Mouse (Mus musculus): Measurements from ENCODE around the gene Adam19. TPM values are rescaled to one million over a fixed set of nuclear protein-coding genes. Genes with fewer than 3 reads are reported as not detected.
"Not testable (repeated sequence)": the region's sequence is repeated elsewhere in the genome, so short reads cannot be mapped to it uniquely, and the experiment has no call there.

Gene Adam19
- total and polyA plus RNA-seq, 3 experiments: 3.0 to 9.0 (median 4.5) TPM

- in situ Hi-C loops (cut with MboI; ENCODE audit: low pct_ligation_motif_present, low pct_unique_long_range_greater_than_20kb, low sequenced_read_pairs) (no loop called here), dilution Hi-C loops (cut with MboI; ENCODE audit: extremely low pct_ligation_motif_present, extremely low pct_unique_long_range_greater_than_20kb, low sequenced_read_pairs) (no loop called here)
- no peak overlapping the region for H3K4me3 ChIP-seq (replicated peaks in 1 of 3; ENCODE audit: low read depth in 2 of 3, low read length in 2 of 3, poor library complexity in 1 of 3)
- no peak for DNase-seq (ENCODE audit: extremely low read depth)
- no peaks in the 10 kb centered on the region for H3K79me2 ChIP-seq (replicated peaks; ENCODE audit: control insufficient read depth, extremely low read depth, insufficient read depth, poor library complexity, severe bottlenecking)
- H3K9ac ChIP-seq (ENCODE audit: insufficient read depth, low read depth): no peak overlapping the region
- H3K4me2 ChIP-seq (ENCODE audit: insufficient read depth, low read depth, poor library complexity, severe bottlenecking): no peak overlapping the region
- no peaks in the 10 kb centered on the region for H3K9me3 ChIP-seq (replicated peaks; ENCODE audit: low read length)
- H3K27me3 ChIP-seq (replicated peaks): no peaks in the 10 kb centered on the region
- no peak for TF ChIP-seq EP300 (IDR thresholded peaks at IDR 0.05; ENCODE audit: low read length)
- no peak for TF ChIP-seq ZKSCAN1 (IDR thresholded peaks at IDR 0.05; ENCODE audit: borderline replicate concordance, low read depth, low read length)
- TF ChIP-seq ZC3H11A (IDR thresholded peaks at IDR 0.05; ENCODE audit: low read depth, low read length): no peak
- TF ChIP-seq NRF1 (IDR thresholded peaks at IDR 0.05; ENCODE audit: low read depth, low read length): no peak
- TF ChIP-seq MEF2A (IDR thresholded peaks at IDR 0.05; ENCODE audit: borderline replicate concordance, low read depth, low read length): no peak
- TF ChIP-seq USF1 (IDR thresholded peaks at IDR 0.05; ENCODE audit: low read depth, low read length): no peak
- TF ChIP-seq NELFE (IDR thresholded peaks at IDR 0.05; ENCODE audit: low read depth, low read length): no peak
- TF ChIP-seq BHLHE40 (IDR thresholded peaks at IDR 0.05; ENCODE audit: low read depth, low read length): no peak
- no peak for TF ChIP-seq JUND (conservative IDR thresholded peaks at IDR 0.05; ENCODE audit: low read depth, low read length)
- TF ChIP-seq GABPA (IDR thresholded peaks at IDR 0.05; ENCODE audit: insufficient replicate concordance, low read depth, low read length): no peak
- TF ChIP-seq TBP (conservative IDR thresholded peaks at IDR 0.05; ENCODE audit: low read depth, low read length): no peak
- TF ChIP-seq ZMIZ1 (IDR thresholded peaks at IDR 0.05; ENCODE audit: low read depth, low read length): no peak
- TF ChIP-seq E2F4 (IDR thresholded peaks at IDR 0.05; ENCODE audit: insufficient replicate concordance, low read depth, low read length): no peak
- no peak for TF ChIP-seq HCFC1 (IDR thresholded peaks at IDR 0.05; ENCODE audit: low read depth, low read length)
- TF ChIP-seq ZNF384 (IDR thresholded peaks at IDR 0.05; ENCODE audit: low read depth, low read length): no peak
- TF ChIP-seq POLR2A (IDR thresholded peaks at IDR 0.05; ENCODE audit: low read depth, low read length): no peak
- TF ChIP-seq MXI1 (IDR thresholded peaks at IDR 0.05; ENCODE audit: low read depth, low read length): no peak
- H3K27ac ChIP-seq (ENCODE audit: insufficient read depth, low read depth): no peak overlapping the region
- H3K4me1 ChIP-seq (ENCODE audit: control insufficient read depth in 1 of 2, insufficient read depth in 2 of 2): no peaks in the 10 kb centered on the region
- no peaks in the 10 kb centered on the region for H3K36me3 ChIP-seq (replicated peaks in 1 of 2; ENCODE audit: control insufficient read depth in 1 of 2, insufficient read depth in 1 of 2, low read length in 1 of 2)
These were observed 121.7 kb downstream of the Adam19 start for GRCm38 (mm10) chr11:46177246-46178043.

GRCm38 (mm10) chr11:46182031-46182430, 126.2 kb downstream of the Adam19 start:
- H3K4me3 ChIP-seq (replicated peaks in 1 of 3; ENCODE audit: low read depth in 2 of 3, low read length in 2 of 3, poor library complexity in 1 of 3); DNase-seq (ENCODE audit: extremely low read depth); H3K27me3 ChIP-seq (replicated peaks); H3K9ac ChIP-seq (ENCODE audit: insufficient read depth, low read depth); H3K27ac ChIP-seq (ENCODE audit: insufficient read depth, low read depth); dilution Hi-C loops (cut with MboI; ENCODE audit: extremely low pct_ligation_motif_present, extremely low pct_unique_long_range_greater_than_20kb, low sequenced_read_pairs); in situ Hi-C loops (cut with MboI; ENCODE audit: low pct_ligation_motif_present, low pct_unique_long_range_greater_than_20kb, low sequenced_read_pairs); H3K36me3 ChIP-seq (replicated peaks in 1 of 2; ENCODE audit: control insufficient read depth in 1 of 2, insufficient read depth in 1 of 2, low read length in 1 of 2); H3K9me3 ChIP-seq (replicated peaks; ENCODE audit: low read length); H3K79me2 ChIP-seq (replicated peaks; ENCODE audit: control insufficient read depth, extremely low read depth, insufficient read depth, poor library complexity, severe bottlenecking); H3K4me1 ChIP-seq (ENCODE audit: control insufficient read depth in 1 of 2, insufficient read depth in 2 of 2); H3K4me2 ChIP-seq (ENCODE audit: insufficient read depth, low read depth, poor library complexity, severe bottlenecking): not testable (repeated sequence)
